Mouse (Mus musculus): ENCODE data around the gene Riok2. TPM values are rescaled to one million over a fixed set of nuclear protein-coding genes. Genes with fewer than 3 reads are reported as not detected.

The Riok2 gene
- 12.3 and 15.6 TPM in 2 replicates for polyA plus RNA-seq (2021; fragmentation: Nextera tagmentation)
- long read RNA-seq, experiment 1, transcript Riok2-201 (10 exons, 3,220 nt): major isoform, 104 of 134 reads
- long read RNA-seq, experiment 1, partial matches to known transcripts: 6 of 134 reads
- long read RNA-seq, experiment 1, other reads (novel, unspliced or antisense): 22 of 134 reads
- long read RNA-seq, experiment 2, transcript Riok2-201 (10 exons, 3,220 nt): major isoform, 32 of 46 reads
- long read RNA-seq, experiment 2, partial matches to known transcripts: 6 of 46 reads
- long read RNA-seq, experiment 2, other reads (novel, unspliced or antisense): 7 of 46 reads

DNA sequence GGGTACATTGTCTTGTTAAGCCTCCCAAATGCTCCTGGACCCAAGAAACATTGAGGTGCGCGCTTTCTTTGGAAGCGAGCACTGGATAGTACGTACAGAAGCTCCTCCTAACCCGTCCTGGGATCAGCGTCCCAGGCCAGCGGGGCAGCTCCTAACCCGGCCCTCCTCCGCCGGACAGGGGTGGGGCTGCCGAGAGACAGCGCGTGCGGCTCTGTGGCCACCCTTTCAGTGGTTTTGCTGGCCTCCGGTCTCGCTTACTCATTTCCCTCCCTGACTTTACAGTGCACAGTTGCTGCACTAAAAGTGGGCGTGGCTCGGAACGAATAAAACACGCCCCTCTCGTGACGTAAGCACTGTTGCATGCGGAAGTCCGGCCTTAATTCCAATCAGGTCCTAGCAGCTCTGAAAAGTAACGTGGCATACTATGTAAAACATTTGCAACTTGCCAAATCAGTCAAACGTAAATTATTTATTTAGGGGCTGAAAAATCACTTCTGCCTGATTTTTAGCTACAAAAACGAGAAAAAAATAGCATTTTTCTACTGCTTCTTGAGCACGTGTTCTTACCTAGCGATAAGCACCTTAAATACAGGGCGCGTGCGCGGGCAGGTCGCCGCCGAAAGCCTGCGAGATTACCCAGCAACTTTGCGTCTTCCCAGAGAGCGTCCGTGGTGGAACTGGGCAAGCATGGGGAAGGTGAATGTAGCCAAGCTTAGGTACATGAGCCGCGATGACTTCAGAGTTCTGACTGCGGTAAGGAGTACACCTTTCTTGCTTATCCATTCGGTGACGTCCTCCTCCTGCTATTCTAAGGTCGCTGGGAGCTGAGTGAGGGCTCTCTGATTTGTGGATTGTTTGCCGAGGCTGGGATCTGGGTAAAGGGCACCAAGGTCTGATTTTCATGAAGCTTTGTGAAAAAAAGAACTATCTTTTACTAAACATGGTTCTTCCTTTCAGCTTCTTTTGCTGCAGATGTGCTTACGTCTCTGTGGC, at the start of gene Riok2:
Riok2 (plus strand) TSS at position 392 of the 993 bp plus-strand sequence.

GRCm38 (mm10) chr17:17402222-17403004, 28.3 kb downstream of the Riok2 start, which contains the start of gene Lix1:
Gene Lix1 (plus strand): TSS chr17:17402672.

Other genes starting within 250 kb of the Riok2 start
- gene Lix1, start 28.4 kb downstream of the Riok2 start, polyA plus RNA-seq (2021; fragmentation: Nextera tagmentation): 51.0 and 54.6 TPM in 2 replicates